Mouse (Mus musculus): Measurements from ENCODE around the gene Cd300lg. TPM values are rescaled to one million over a fixed set of nuclear protein-coding genes. Genes with fewer than 3 reads are reported as not detected.

The Cd300lg gene
- total RNA-seq (2021), result 10 to 100 TPM; 20.2 to 28.6 TPM
- long read RNA-seq, experiment 1, transcript Cd300lg-201 (7 exons, 2,353 nt), result major isoform, 6 of 12 reads
- long read RNA-seq, experiment 1, partial matches to known transcripts, result 5 of 12 reads
- long read RNA-seq, experiment 1, other reads (novel, unspliced or antisense), result 0 of 12 reads
- long read RNA-seq, experiment 2, transcript Cd300lg-201 (7 exons, 2,353 nt), result major isoform, 11 of 30 reads
- long read RNA-seq, experiment 2, partial matches to known transcripts, result 9 of 30 reads
- long read RNA-seq, experiment 2, other reads (novel, unspliced or antisense), result 4 of 30 reads

- intact Hi-C loops (cut with DNase I; ENCODE audit: low total_unique reads), result no loop called here
- no peak for DNase-seq
These were observed at the start of gene Cd300lg for GRCm38 (mm10) chr11:102041350-102041949. Gene Cd300lg (plus strand): TSS chr11:102041509.

- DNase-seq, result no peak
- intact Hi-C loops (cut with DNase I; ENCODE audit: low total_unique reads), result no loop called here
These were observed 49.5 kb upstream of the Cd300lg start for GRCm38 (mm10) chr11:101991813-101992212.

DNA sequence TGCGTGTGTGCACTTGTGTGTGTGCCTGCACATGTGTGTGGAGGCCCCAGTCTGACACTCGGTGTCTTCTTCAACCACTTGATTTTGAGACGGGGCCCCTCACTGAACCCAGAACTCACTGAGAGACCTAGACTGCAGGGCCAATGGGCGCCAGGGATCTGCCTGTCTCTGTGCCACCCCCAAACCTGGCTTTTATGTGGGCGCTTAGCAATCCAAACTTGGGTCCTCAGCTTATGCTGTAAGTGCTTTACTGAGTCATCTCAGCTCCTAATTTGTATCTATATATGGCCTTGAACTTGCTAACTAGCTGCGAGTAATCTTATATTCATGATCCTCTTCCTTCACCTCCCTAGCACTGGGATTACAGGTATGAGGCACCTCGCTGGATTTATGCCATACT lies 48.9 kb upstream of the Cd300lg start:
- intact Hi-C loops (cut with DNase I; ENCODE audit: low total_unique reads), result no loop called here
- no peak for DNase-seq

GRCm38 (mm10) chr11:101994100-101994499 lies 47.2 kb upstream of the Cd300lg start:
- intact Hi-C loops (cut with DNase I; ENCODE audit: low total_unique reads), result no loop called here
- DNase-seq, result no peak

DNA sequence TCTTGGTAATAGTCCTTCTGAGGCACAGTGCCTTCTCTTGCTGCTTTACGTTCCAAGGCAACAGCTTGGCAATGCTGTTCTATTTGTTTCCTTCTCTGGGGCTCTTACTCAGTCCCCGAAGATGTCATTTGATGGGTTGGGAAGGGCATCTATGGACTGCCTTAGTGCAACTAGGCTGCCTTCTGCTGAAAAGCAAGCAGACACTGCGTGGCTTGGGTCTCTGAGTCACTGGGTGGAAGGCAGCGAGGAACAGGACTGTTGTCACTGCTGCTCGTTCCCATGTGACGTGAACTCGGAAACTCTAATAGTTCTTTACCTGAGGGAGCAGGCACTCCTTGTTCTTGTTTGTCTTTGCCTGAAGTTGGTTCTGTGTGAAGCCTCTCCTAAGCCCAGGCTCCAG lies 45.4 kb upstream of the Cd300lg start:
- no peak for DNase-seq
- intact Hi-C loops (cut with DNase I; ENCODE audit: low total_unique reads), result no loop called here

GRCm38 (mm10) chr11:101998258-101998657 lies 43.1 kb upstream of the Cd300lg start:
- DNase-seq, result no peak
- intact Hi-C loops (cut with DNase I; ENCODE audit: low total_unique reads), result no loop called here

GRCm38 (mm10) chr11:101999466-101999865 lies 41.8 kb upstream of the Cd300lg start:
- no peak for DNase-seq
- intact Hi-C loops (cut with DNase I; ENCODE audit: low total_unique reads), result no loop called here

DNA sequence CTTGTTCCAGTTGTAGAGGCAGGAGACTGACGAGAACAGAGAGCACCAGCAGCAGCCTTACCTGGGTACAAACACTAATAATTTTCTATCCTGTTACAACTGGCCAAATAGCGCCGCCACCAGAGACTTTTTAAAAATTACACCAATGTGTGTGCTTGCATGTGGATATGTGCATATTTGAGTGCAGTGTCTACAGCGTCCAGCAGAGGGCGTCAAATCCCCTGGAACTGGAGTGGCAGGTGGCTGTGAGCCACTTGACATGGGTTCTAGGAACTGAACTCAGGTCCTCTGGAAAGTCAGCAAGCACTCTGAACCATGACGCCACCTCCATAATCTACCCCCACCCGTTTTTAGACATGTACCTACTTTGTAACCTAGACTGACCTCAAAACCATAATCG lies 37.1 kb upstream of the Cd300lg start:
- intact Hi-C loops (cut with DNase I; ENCODE audit: low total_unique reads), result no loop called here
- no peak for DNase-seq

GRCm38 (mm10) chr11:102006271-102006670 lies 35.0 kb upstream of the Cd300lg start:
- DNase-seq, result no peak
- intact Hi-C loops (cut with DNase I; ENCODE audit: low total_unique reads), result no loop called here

GRCm38 (mm10) chr11:102006688-102007087 lies 34.6 kb upstream of the Cd300lg start:
- DNase-seq, result no peak
- intact Hi-C loops (cut with DNase I; ENCODE audit: low total_unique reads), result no loop called here

- intact Hi-C loops (cut with DNase I; ENCODE audit: low total_unique reads), result no loop called here
- no peak for DNase-seq
These were observed 32.9 kb upstream of the Cd300lg start for GRCm38 (mm10) chr11:102008372-102008771.

- DNase-seq, result no peak
- intact Hi-C loops (cut with DNase I; ENCODE audit: low total_unique reads), result no loop called here
These were observed 32.2 kb upstream of the Cd300lg start for GRCm38 (mm10) chr11:102008954-102009637.

GRCm38 (mm10) chr11:102010140-102010539 lies 31.2 kb upstream of the Cd300lg start:
- intact Hi-C loops (cut with DNase I; ENCODE audit: low total_unique reads), result no loop called here
- DNase-seq, result no peak

GRCm38 (mm10) chr11:102011510-102011909 lies 29.8 kb upstream of the Cd300lg start:
- intact Hi-C loops (cut with DNase I; ENCODE audit: low total_unique reads), result no loop called here
- DNase-seq, result no peak

GRCm38 (mm10) chr11:102013201-102013600 lies 28.1 kb upstream of the Cd300lg start:
- intact Hi-C loops (cut with DNase I; ENCODE audit: low total_unique reads), result no loop called here
- DNase-seq, result no peak

GRCm38 (mm10) chr11:102015472-102015871 lies 25.8 kb upstream of the Cd300lg start:
- no peak for DNase-seq
- intact Hi-C loops (cut with DNase I; ENCODE audit: low total_unique reads), result no loop called here

GRCm38 (mm10) chr11:102016136-102016535 lies 25.2 kb upstream of the Cd300lg start:
- intact Hi-C loops (cut with DNase I; ENCODE audit: low total_unique reads), result no loop called here

GRCm38 (mm10) chr11:102019736-102020135 lies 21.6 kb upstream of the Cd300lg start:
- intact Hi-C loops (cut with DNase I; ENCODE audit: low total_unique reads), result no loop called here

More at GRCm38 (mm10) chr11:102016136-102016535, 25.2 kb upstream of the Cd300lg start:
- DNase-seq, result peak; percentile 39

DNA sequence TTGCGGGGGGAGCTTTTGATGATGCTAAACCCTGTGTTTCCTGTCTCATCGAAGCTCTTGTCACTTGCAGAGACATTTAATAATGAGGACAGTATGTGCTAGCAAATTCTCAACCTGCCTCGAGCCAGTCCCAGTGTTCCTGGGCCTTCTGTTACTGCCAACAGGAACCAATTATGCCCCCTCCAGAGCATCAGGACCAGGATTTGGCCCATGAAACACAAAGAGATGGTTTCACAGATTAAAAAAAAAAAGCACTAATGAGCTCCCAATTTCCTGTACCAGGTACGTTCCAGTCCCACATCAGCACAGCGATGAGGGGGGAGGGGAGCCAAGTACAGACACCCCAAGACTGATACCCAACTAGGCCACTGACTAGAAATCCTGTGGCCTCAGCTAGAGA lies 20.1 kb upstream of the Cd300lg start:
- DNase-seq, result no peak

More at GRCm38 (mm10) chr11:102019736-102020135, 21.6 kb upstream of the Cd300lg start:
- DNase-seq, result no peak

GRCm38 (mm10) chr11:102023406-102023805 lies 17.9 kb upstream of the Cd300lg start:
- DNase-seq, result no peak
- intact Hi-C loops (cut with DNase I; ENCODE audit: low total_unique reads), result no loop called here

More for the DNA sequence above, 20.1 kb upstream of the Cd300lg start:
- intact Hi-C loops (cut with DNase I; ENCODE audit: low total_unique reads), result no loop called here

Data from gastrocnemius, postnatal 14 days (tissue).